Mouse (Mus musculus) midbrain, embryonic 16.5 days (tissue): Measurements from ENCODE around the gene Fn1. TPM values are rescaled to one million over a fixed set of nuclear protein-coding genes. Genes with fewer than 3 reads are reported as not detected.

Experiments
- ATAC-seq: fragments of 200-750 bp; cut with Nextera tagmentation; 2 replicates; pipeline ENCODE4 v1.8.0; 2017; ENCODE audit warnings: moderate TSS enrichment
- H3K27ac ChIP-seq: fragments of 300-500 bp; sonication (generic); 2 replicates; pipeline ENCODE4 v1.5.1; 2014; ENCODE audit warnings: mild to moderate bottlenecking, low read length, mixed read lengths
- H3K27me3 ChIP-seq: fragments of 300-500 bp; sonication (generic); 2 replicates; pipeline ENCODE4 v1.6.1; 2014; ENCODE audit warnings: low read depth, low read length, mixed read lengths; ENCODE audit not compliant: control insufficient read depth, insufficient read depth
- H3K36me3 ChIP-seq: fragments of 300-500 bp; sonication (generic); 2 replicates; pipeline ENCODE4 v1.6.1; 2014; ENCODE audit warnings: mild to moderate bottlenecking, low read length, moderate library complexity, mixed read lengths; ENCODE audit not compliant: control insufficient read depth, insufficient read depth
- H3K4me1 ChIP-seq: fragments of 300-500 bp; sonication (generic); 2 replicates; pipeline ENCODE4 v1.6.1; 2014; ENCODE audit warnings: mild to moderate bottlenecking, low read length, mixed read lengths; ENCODE audit not compliant: control insufficient read depth, insufficient read depth
- H3K4me2 ChIP-seq: fragments of 300-500 bp; sonication (generic); 2 replicates; pipeline ENCODE4 v1.6.1; 2014; ENCODE audit warnings: mild to moderate bottlenecking, low read length, mixed read lengths
- H3K4me3 ChIP-seq: fragments of 300-500 bp; sonication (generic); 2 replicates; pipeline ENCODE4 v1.5.1; 2014; ENCODE audit warnings: low read depth, mild to moderate bottlenecking, low read length, moderate library complexity, mixed read lengths
- H3K9ac ChIP-seq: fragments of 300-500 bp; sonication (generic); 2 replicates; pipeline ENCODE4 v1.6.1; 2014; ENCODE audit warnings: low read depth, low read length, mixed read lengths
- H3K9me3 ChIP-seq: fragments of 300-500 bp; sonication (generic); replicated peaks from 2 replicates; pipeline ENCODE4 v1.6.1; 2014; ENCODE audit warnings: mild to moderate bottlenecking, low read length, mixed read lengths; ENCODE audit not compliant: control insufficient read depth, poor library complexity, severe bottlenecking
- WGBS: fragments of 180-500 bp; shearing (Covaris S2); extraction: QIAGEN DNeasy Blood & Tissue Kit; methylation state at CpG from one replicate; pipeline ENCODE4 v1.1.7; 2014; 5-methylcytosine and 5-hydroxymethylcytosine counted together
- polyA plus RNA-seq: library from polyadenylated mRNA; unstranded; fragments of >200 nt; fragmentation: Nextera tagmentation; extraction: Ambion mirVana; gene quantifications from 2 replicates; pipeline ENCODE4 v1.2.1, GENCODE M21; 2015

The Fn1 gene
- polyA plus RNA-seq = 26.0 and 28.8 TPM in 2 replicates

GRCm38 (mm10) chr1:71652551-71653399 lies at the start of gene Fn1:
Gene Fn1, minus strand, starts transcription at chr1:71653200.
- WGBS = under 1% methylated on average over 63 of the region's 63 CpGs
- peak; percentile 90 for ATAC-seq
- Histone ChIP-seq H3K4me1 (peaks cover 8% of the 10 kb centered on the region), H3K4me2 (peak within 1 kb of the TSS; percentile 98), H3K9me3 (no peaks in the 10 kb centered on the region), H3K27ac (no peak within 1 kb of the TSS), H3K27me3 (peaks cover 13% of the 10 kb centered on the region), H3K4me3 (peak within 1 kb of the TSS; percentile 72), H3K9ac (peak within 1 kb of the TSS; percentile 65), H3K36me3 (no peaks in the 10 kb centered on the region)

- ATAC-seq = no peak
- no peak overlapping the region for H3K27ac ChIP-seq
- 84% methylated on average over 3 of the region's 3 CpGs for WGBS
These were observed 43.1 kb upstream of the Fn1 start for GRCm38 (mm10) chr1:71696093-71696492.

DNA sequence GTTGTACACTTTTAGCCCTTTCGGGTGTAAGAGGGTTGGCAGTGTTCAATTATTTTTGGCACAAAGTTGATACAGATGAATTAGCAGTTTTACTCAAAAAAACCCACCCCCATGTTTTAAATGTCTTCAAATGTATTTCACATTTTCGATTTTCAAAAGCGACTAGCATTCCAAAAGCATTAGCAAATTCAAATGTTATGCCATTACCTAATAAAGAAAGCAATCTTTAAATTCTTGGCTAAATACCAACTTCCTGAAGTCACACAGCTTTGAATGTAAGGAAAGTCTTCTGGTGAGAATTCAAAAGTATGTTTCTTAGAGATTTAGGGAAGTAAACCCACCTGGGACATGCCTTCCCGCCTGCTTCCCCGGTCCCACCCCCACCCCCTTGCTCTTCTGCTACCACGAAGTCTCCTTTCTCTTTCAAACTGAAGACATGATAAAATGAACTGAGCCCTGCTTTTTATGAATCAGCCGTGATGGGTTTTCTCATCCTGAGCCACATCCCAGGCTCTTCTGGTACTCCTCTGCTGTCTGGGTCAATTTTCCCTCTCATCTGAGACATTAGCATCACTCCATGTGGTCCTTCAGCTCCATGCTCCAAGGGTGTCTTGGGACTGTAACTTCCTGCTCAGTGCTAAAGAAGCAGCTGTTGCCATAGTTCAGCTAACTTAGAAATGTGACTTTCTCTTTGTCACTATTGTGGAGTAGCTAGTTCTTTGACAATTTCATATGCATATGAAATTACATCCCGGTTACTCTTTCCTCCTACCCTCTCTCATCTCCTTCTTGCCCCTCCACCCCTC lies 38.7 kb upstream of the Fn1 start:
- H3K36me3 ChIP-seq = no peaks in the 10 kb centered on the region
- no peaks in the 10 kb centered on the region for H3K27me3 ChIP-seq
- WGBS = 73% methylated on average over 8 of the region's 8 CpGs
- H3K4me1 ChIP-seq = no peaks in the 10 kb centered on the region
- H3K9ac ChIP-seq = no peak overlapping the region
- no peak for ATAC-seq
- H3K27ac ChIP-seq = no peak overlapping the region
- no peak overlapping the region for H3K4me2 ChIP-seq
- H3K9me3 ChIP-seq = no peaks in the 10 kb centered on the region
- H3K4me3 ChIP-seq = no peak overlapping the region

More at GRCm38 (mm10) chr1:71696093-71696492, 43.1 kb upstream of the Fn1 start:
- H3K9ac ChIP-seq = no peak overlapping the region
- H3K4me3 ChIP-seq = no peak overlapping the region
- H3K9me3 ChIP-seq = no peaks in the 10 kb centered on the region
- no peak overlapping the region for H3K4me2 ChIP-seq
- no peaks in the 10 kb centered on the region for H3K4me1 ChIP-seq
- H3K36me3 ChIP-seq = no peaks in the 10 kb centered on the region
- H3K27me3 ChIP-seq = no peaks in the 10 kb centered on the region

- no peak overlapping the region for H3K27ac ChIP-seq
- no peaks in the 10 kb centered on the region for H3K27me3 ChIP-seq
- H3K4me2 ChIP-seq = no peak overlapping the region
- no peaks in the 10 kb centered on the region for H3K4me1 ChIP-seq
- H3K4me3 ChIP-seq = no peak overlapping the region
- no peaks in the 10 kb centered on the region for H3K9me3 ChIP-seq
- no peak for ATAC-seq
- no peak overlapping the region for H3K9ac ChIP-seq
- H3K36me3 ChIP-seq = no peaks in the 10 kb centered on the region
- WGBS = 88% methylated on average over 5 of the region's 5 CpGs
These were observed 35.9 kb upstream of the Fn1 start for GRCm38 (mm10) chr1:71688926-71689303.

- Histone ChIP-seq H3K27me3 (no peaks in the 10 kb centered on the region), H3K27ac (no peak overlapping the region), H3K4me1 (no peaks in the 10 kb centered on the region), H3K36me3 (no peaks in the 10 kb centered on the region), H3K4me2 (no peak overlapping the region), H3K9ac (no peak overlapping the region), H3K9me3 (no peaks in the 10 kb centered on the region), H3K4me3 (no peak overlapping the region)
- ATAC-seq = no peak
- WGBS = 98% methylated on average over 3 of the region's 3 CpGs
These were observed 35.4 kb upstream of the Fn1 start for GRCm38 (mm10) chr1:71688272-71688925.

GRCm38 (mm10) chr1:71686791-71687190 lies 33.8 kb upstream of the Fn1 start:
- Histone ChIP-seq H3K9ac (no peak overlapping the region), H3K4me2 (no peak overlapping the region), H3K9me3 (no peaks in the 10 kb centered on the region), H3K4me1 (0 out of 2 replicates have a peak, but pooled peaks cover 3% of the 10 kb centered on the region), H3K4me3 (no peak overlapping the region), H3K27ac (no peak overlapping the region), H3K27me3 (no peaks in the 10 kb centered on the region), H3K36me3 (no peaks in the 10 kb centered on the region)
- ATAC-seq = no peak
- WGBS = 94% methylated on average over 5 of the region's 5 CpGs

DNA sequence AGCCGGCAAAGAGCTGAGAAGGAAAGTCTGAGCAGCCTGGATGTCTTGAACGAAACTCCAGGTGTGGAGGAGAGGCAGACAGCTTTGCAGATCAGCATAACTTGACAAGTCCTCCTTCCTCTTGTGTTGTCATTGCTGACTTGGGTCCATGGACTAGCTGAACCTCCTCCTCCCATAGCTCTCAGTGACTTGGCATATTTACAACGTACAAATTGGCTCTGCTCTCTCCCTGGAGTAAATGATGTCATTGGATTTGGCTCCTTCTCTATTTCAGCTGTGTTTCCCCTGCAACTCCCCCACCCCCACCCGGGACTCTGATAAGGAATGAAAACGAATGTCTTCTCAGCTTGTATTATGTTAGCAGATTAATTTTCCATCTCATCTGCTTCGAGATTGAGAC lies 30.7 kb upstream of the Fn1 start:
- Histone ChIP-seq H3K36me3 (no peaks in the 10 kb centered on the region), H3K4me2 (no peak overlapping the region), H3K27me3 (no peaks in the 10 kb centered on the region), H3K4me1 (0 out of 2 replicates have a peak, but pooled peaks cover 3% of the 10 kb centered on the region), H3K9ac (no peak overlapping the region), H3K9me3 (no peaks in the 10 kb centered on the region), H3K4me3 (no peak overlapping the region), H3K27ac (no peak overlapping the region)
- 66% methylated on average over 6 of the region's 6 CpGs for WGBS
- no peak for ATAC-seq

DNA sequence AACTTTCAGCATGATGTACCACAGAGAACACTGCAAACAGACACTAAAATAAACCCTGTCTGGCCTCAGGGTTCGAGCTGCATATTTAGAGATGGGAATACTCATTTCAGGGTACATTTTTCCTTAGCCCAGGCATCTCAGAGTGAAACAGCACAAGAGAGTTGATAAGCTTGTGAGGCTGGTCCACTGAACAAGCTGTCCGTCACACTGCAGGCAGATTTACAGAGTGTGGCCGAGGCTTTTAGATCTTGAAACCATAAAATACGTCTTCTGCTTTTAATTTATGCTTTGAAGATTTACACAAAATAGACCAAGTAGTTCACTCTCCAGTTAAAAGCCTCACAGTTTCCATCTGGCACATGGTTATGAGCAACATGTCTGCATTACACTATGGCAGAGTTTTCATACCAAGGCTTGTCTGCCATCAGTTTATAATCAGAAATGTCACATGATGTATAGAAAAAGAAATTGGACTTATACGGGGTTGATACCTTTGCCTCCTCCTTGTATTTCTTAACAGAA lies 29.3 kb upstream of the Fn1 start:
- Histone ChIP-seq H3K36me3 (no peaks in the 10 kb centered on the region), H3K4me2 (no peak overlapping the region)

More for the DNA sequence above, 29.3 kb upstream of the Fn1 start:
- ATAC-seq = no peak
- H3K4me3 ChIP-seq = no peak overlapping the region
- no peaks in the 10 kb centered on the region for H3K27me3 ChIP-seq
- no peaks in the 10 kb centered on the region for H3K9me3 ChIP-seq
- H3K4me1 ChIP-seq = 0 out of 2 replicates have a peak, but pooled peaks cover 3% of the 10 kb centered on the region
- H3K9ac ChIP-seq = no peak overlapping the region
- WGBS = 58% methylated on average over 5 of the region's 5 CpGs
- H3K27ac ChIP-seq = no peak overlapping the region
